Mouse (Mus musculus) neutrophil, adult 5-6 weeks (primary cell): ENCODE measurements around the gene Rhbdd1. TPM values are rescaled to one million over a fixed set of nuclear protein-coding genes. Genes with fewer than 3 reads are reported as not detected.

Experiments used
- ATAC-seq: fragments of 151-379, 151-347 bp; 2 replicates; pipeline ENCODE4 v1.8.0; 2017; ENCODE audit warnings: mild to moderate bottlenecking, moderate TSS enrichment; ENCODE audit not compliant: insufficient number of reproducible peaks, poor library complexity, low FRiP score, severe bottlenecking; ENCODE audit errors: extremely low read depth
- total RNA-seq: library from RNA; stranded (forward); fragments of 200-1000 nt; gene quantifications from 2 replicates; pipeline ENCODE4 v1.2.3, GENCODE M21; 2017

Rhbdd1 gene
- total RNA-seq, 1 experiment from 2014 or later, result 20.6 TPM

GRCm38 (mm10) chr1:82358871-82359647 is 42.8 kb downstream of the Rhbdd1 start:
- ATAC-seq, result no peak

GRCm38 (mm10) chr1:82359648-82360026 is 43.4 kb downstream of the Rhbdd1 start:
- ATAC-seq, result no peak

DNA sequence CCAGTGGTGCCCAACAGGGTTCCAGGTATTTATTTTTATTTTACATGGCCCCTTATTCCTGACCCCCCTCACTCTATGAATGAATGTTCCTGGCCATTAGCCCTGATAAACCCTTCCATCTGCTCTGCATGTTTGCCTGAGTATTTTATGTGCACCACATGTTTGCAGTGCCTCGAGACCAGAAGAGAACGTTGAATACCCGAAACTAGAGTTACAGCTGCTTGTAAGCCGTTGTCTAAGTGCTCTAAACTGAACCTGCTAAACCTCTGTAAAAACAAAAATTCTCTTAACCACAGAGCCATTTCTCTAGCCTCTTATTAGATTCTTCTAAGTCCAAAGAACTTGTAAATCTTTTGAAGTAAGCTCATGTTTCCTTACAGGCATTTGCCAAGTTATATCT is 45.0 kb downstream of the Rhbdd1 start:
- no peak for ATAC-seq

GRCm38 (mm10) chr1:82362165-82362564 is 45.9 kb downstream of the Rhbdd1 start:
- ATAC-seq, result no peak

DNA sequence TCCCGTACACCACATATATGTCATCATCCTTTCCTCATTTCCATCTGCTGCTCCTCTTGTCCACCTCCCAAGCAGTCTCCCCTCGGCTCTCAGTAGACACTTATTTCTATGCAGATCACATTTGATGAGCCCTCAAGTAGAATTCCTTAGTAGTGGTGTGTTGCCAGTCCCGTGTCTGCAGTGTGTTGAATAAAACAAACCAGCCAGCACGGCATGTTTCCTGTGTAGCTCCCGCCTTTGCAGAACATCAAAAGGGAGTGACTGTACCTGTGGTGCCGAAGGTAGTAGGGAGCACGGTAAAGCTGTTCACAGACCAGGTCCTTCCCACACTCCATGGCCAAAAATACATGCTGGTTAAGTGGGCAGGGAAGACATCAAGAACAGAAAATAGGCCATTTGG is 47.8 kb downstream of the Rhbdd1 start:
- ATAC-seq, result no peak

DNA sequence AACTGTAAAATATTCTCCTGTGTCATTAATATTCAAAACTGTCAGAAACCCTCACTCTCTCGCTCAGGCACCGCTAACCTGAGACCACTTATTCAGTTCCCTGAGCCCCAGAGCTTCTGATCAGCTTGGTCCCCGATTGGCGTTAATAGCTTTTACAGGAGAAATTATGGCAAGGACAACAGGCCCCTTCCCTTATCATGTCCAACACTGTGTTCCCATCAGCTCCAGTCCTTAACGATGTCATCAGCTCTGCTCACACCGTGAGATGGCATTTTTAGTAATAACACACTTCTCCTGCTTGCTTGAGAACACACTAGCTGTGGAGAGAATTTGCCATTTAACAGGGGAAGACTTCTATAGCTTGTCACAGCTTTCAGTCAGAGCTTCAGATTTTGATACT is 48.2 kb downstream of the Rhbdd1 start:
- ATAC-seq, result no peak

DNA sequence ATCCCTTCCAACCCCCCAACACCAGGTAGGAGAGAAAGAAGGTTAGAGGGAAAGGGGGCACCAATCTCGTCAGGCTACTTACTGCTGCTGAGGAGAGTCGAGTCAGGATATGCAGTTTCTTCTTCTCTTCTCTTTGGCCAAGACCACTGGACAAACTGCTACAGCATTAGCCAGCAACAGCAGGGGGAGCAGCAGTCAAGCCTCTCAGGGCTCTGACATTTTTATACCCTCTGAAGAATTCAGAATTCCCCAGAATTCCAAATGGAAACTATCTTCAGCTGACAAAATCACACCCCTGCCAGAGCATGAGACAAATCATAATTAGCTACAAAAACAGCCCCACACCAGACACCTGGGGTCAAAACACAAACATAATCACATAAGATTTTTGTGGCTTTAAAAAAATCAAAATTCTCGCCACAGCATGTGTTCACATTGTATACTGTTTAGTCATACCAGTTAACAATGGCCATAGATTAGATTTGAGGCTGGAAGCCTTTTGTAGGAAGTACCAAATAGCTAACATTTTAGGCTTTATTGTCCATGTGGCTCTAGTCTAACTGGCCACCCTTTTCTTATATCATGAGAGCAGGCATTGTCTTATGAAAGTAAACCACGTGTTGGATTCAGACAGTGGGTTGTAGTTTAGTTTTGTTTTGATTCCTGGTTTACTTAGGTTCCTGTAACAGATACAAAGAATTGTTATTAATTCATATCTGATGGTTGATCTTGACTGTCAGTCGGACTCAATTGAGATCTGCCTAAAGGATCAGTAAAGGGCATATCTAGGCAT is 55.6 kb downstream of the Rhbdd1 start:
- no peak for ATAC-seq

DNA sequence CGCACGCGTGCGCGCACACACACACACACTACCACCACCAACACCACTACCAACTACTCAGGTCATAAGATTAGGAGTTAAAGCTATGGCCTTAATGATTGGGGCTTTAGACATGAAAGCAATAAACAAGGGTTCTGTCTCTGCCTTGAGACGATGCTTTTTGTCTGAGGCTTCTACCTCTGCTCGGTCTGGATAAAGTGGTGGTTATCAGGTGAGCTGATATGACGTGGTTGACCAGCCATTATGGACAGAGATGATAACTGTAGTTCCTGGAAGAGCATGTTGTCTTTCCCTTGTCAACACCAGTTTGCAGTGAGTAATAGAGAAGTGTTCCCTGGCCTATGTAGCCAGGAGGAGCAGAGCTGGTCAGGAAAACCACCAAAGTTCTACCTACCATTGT is 57.7 kb downstream of the Rhbdd1 start:
- ATAC-seq, result no peak

DNA sequence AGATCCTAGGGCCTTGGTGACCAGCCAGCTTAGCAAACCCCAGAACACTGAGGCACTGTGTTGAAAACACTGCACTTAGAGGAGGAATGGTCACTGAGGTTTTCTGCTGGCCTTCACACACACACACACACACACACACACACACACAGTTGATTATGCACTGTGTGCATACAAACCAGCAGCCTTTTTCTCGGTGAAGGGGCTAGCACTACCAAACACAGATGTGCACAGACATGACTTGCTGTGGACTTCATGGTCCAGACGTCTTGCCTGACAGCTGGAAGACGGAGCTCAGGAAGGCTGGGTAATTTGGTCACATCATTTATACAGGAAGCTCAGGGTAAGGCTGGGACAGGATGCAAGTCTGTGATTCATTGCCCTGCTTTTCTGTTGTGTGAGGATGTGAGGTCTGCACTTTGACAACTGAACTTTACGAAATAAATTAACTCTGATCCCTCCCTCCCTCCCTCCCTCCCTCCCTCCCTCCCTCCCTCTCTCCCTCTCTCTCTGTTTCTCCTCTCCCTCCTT is 58.6 kb downstream of the Rhbdd1 start:
- no peak for ATAC-seq

- no peak for ATAC-seq
Measured at GRCm38 (mm10) chr1:82375452-82375851, 59.2 kb downstream of the Rhbdd1 start.

GRCm38 (mm10) chr1:82381946-82382345 is 65.7 kb downstream of the Rhbdd1 start:
- no peak for ATAC-seq

- ATAC-seq, result no peak
Measured at GRCm38 (mm10) chr1:82384106-82384505, 67.9 kb downstream of the Rhbdd1 start.

DNA sequence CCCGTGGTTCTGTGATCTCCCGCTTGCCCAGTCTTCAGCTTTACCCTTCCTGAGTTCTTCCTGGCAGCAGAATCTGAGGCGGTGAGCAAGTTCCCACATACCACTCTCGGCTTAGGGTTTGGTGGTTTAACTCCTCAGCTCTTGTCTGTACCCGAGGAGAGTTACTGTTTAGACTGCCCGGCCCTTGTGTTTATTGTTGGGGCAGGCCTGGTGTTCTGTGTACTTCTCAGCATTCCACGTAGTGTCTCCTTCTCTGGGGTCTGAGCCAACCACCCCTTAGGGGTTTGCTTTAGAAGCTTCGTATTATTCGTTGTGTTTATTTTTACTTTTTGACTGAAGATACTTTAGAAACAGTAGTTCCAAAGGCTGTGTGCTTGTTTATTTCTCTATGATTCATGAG is 68.8 kb downstream of the Rhbdd1 start:
- no peak for ATAC-seq

- ATAC-seq, result no peak
Measured at GRCm38 (mm10) chr1:82385827-82386230, 69.6 kb downstream of the Rhbdd1 start.

- no peak for ATAC-seq
Measured at GRCm38 (mm10) chr1:82386814-82387771, 70.8 kb downstream of the Rhbdd1 start.

DNA sequence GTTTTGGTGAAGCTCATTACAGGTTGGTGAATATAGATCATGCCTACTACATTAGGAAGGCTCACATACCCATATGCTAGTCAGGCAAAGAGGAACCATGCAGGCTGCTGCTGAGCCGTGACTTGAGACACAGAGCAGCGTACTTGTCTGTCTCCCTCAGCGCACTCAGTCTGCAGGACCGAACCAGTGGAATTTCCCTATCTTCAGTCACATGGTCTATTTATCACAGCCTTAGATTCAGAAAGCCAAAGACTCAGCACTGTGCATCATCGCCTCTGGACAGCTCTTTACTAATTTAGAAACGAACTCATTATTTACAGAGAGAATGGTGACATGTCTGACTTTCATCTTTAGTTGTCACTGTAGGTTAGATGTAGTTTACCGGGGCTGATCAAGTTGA is 73.1 kb downstream of the Rhbdd1 start:
- ATAC-seq, result no peak

- no peak for ATAC-seq
Measured at GRCm38 (mm10) chr1:82395371-82395770, 79.1 kb downstream of the Rhbdd1 start.

- no peak for ATAC-seq
Measured at GRCm38 (mm10) chr1:82407786-82408185, 91.5 kb downstream of the Rhbdd1 start.

DNA sequence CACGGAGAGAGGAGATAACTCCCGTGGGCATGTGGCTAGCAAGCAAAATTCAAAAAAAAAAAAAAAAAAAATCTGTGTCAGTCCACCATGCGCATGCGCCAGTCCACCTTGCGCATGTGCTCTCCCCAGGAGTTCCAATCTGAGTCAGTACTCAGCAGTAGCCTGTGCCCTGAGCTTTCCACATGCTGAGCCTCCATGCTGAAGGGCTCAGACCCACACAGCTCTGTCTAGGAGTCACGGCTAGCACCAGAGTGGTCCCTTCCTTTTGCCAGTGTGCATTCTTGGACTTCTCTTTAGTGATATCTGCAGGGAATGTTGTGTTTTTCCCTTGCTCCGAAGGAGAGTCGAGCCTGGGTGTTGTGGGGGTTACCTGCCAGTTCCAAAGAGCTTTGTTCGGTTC is 93.0 kb downstream of the Rhbdd1 start:
- ATAC-seq, result no peak
